Mouse (Mus musculus) cerebellum, adult 9-10 months (tissue): Measurements from ENCODE around the gene Zfp811.
"Not testable (repeated sequence)": the region's sequence is repeated elsewhere in the genome, so short reads cannot be mapped to it uniquely, and the experiment has no call there.

ENCODE experiments used
- DNase-seq: peaks from one replicate; pipeline ENCODE4 v3.0.0; 2022

Zfp811 gene

DNA sequence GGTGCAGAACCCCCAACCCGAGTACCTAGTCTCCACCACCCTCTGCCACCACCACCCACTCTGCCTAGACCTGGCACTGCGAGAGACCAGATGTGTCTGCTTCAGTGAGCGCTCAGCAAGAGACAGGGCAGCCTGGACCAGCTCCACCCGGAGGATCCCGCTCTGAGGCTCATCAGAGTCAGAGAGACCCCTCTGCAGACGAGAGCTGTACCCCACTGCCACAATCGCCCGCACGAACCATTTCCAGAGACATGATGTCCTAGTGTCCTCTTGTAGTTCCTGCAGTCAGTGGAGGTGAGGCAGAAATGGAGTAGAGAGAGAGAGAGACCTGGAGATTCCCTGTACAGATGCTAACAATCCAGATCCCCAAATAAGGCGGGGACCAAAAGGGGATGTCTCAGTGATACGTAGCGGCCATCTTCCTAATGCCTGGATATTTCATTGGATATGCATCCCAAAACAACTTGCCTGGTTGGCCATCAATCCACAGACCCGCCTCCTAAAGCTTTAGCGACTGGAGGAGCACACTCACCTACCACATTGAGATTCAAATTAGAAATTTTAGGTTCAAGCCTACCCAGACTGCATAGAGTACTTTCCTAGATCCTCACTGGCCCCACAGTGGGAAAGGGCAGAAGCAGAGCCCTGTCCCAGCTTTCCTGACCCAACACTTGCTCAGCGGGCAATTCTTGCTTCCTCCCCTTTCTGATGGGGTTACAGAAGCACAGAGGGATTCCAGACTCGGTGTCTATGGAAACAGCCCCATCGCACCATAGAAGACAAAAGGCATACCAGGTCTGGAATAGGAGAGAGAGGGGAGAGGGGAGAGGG, at the start of gene Zfp811:
Gene Zfp811 (minus strand): TSS at position 388 of the 831 bp plus-strand sequence.
- DNase-seq = peak; percentile 77

DNA sequence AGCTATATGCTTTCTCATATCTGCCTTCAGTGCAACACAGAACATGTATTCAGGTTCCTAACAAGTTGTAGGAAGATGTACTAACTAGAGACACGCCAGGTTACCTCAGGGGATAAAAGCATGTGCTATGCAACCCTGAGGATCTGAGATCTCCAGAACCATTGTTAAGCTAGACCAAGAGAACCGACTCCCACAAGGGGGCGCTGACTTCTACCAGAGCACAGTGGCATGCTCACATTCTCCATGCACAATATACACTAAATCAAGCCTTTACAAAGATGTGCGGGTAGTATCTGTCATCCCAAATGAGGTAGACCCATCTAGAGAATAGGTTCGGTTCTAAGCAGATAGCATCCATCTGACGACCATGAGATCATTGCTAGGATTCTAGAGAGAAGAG, 47.0 kb upstream of the Zfp811 start:
- not testable (repeated sequence) for DNase-seq

DNA sequence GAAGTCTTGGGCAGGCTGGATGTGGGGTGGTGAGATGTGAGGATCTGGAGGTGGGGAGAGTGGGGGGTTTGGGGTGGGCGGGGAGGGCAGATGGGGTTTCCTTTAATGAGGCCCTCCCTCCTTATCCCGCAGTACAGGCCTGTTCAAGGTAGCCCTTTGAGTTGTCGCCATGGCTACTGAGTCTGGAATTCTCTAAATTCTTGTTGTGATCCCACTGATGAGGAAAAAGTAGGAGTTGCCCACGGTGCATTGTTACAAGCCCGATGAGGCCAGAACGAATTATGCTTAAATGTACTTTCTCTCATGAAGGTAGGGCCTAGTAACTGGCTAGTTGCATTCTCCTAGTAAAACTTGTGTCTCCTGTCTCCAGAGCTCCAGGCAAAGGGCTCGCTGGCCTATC, 41.9 kb upstream of the Zfp811 start:
- DNase-seq = no peak

DNA sequence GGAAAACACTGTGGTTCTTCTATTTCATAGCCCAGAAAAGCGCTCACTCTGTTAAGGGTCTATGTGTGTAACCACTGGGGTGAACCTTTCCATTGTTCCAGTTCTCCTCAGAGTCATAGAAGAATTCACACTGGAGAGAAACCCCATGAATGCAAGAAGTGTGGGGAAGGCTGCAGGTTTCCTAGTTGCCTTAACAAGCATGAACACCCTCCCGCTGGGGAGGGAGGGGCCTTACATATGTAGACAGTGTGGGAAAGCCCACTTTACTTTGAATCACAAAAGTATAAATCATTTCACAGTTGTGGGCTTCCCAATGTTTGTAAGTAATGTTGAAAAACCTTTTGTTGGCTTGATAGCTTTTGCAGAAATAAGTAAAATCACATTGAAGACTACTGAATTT, 31.7 kb upstream of the Zfp811 start:
- DNase-seq = no peak

DNA sequence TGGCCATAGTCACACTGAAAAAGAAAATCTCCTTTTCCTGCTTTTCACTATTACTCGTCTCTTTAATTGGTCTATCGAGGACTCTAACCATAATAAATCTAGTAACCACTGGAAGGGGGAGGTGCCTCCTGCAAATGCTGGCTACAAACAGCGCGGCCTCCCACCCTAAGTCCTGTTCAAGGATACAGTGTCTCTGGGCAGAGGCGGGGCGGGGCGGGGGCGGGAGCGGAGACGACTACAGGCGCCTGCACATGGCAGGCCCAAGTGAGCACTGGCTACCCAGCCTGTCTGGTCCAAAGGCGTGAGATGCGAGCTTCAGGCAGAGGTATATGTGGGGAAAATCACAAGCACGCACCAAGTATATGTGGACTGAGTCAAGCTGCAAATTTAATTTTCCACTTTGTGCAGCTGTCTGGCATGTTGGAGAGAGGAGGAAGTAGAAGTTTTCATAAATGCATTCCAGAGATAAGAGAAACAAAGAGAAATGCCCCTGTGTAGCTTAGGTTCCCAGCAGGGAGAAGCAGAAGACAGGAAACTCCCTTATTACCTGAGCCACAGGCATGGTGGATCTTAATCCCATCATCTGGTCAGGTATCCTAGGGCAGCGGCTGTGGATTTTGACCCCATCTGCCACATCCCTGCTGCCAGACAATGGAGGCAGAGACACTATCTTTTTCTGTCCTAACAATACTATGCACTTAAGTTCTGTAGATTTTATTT, 29.5 kb upstream of the Zfp811 start:
- no peak for DNase-seq

DNA sequence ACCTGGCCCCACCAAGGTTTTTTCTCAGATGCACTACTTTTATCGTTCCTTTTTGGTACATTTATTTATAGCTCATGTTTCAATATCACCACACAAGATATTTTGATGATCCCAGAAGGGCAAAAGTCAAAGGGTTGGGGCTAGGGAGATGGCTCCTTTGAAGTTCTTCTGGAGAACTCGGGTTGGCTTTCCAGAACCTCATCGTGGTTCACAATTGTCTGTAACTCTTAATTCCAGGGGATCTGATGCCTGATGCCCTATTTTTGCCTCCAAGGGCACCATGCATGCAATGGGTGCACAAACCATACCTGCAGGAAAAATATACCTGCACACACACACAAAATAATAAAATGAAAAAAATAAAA, 20.7 kb upstream of the Zfp811 start:
- DNase-seq = no peak

DNA sequence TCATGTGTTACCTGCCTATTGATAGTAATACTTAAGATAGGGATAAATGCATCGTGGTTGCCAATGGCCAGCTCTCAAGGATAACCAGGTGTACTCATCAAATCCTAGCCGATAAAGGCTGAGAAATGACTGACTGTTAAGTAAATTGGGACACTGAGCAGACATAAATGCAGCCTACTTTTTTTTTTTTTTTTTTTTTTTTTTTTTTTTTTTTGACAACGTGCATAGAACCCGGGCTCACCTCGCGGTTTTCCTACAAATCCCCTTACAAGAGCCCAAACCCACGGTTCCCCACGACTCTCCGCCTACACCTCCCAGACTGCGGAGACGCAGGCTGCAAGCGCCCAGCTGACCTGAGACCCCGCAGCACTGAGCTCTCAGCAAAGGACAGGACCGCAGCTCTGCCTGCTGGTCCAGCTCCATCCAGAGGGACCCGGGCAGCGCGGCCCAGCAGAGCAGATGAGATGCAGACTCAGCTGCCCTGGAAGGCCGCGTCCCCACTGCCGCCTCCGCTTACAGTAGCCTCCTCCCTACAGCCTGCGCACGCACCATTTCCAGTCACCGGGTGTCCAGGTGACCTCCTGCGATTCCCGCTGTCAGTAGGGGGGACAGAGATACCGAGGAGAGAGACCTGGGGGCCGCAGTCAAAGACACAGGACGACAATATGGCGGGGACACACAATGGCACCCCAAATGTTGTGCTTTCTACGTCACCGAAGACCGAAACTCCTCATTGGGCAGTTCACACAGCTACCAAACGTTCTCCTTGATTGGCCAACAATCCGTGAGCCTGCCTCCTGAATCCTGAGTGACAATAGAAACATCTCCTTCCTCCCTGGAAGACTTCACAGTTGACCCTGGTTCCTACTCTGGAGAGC, 20.0 kb upstream of the Zfp811 start, which contains the start of gene Zfp799:
Gene Zfp799 (minus strand): TSS at position 722 of the 878 bp plus-strand sequence.
- peak; percentile 87 for DNase-seq

DNA sequence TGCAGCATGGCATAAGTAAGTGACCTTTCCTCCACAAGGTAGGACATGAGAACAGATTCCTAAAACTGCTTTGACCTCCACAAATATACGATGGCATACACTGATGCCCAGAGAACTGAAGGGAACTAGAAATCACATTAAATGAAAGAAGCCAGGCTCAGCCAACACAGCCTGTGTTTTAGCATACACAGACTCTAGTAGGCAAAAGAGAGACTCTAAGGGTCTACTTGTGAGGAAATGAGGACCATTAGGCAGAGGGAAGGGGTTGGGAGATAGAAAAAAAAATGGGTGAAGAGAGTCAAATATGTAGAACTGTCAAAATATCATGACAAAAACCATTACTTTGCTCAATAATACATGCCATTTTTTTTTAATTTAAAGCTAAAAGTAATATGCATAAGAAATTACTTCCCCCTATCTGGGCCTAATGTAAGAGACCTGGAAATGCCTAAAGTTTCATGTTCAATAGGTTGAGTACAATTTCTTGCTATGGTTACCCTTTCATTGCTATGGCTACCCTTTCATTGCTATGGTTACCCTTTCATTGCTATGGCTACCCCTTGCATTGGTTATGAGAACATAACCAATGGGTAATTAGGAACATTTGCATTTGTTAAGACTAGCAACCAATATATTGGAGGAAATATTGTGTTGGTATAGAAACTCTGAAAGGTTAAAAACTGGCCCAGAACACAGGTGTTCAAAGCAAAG, 6.5 kb upstream of the Zfp811 start:
- DNase-seq = no peak

DNA sequence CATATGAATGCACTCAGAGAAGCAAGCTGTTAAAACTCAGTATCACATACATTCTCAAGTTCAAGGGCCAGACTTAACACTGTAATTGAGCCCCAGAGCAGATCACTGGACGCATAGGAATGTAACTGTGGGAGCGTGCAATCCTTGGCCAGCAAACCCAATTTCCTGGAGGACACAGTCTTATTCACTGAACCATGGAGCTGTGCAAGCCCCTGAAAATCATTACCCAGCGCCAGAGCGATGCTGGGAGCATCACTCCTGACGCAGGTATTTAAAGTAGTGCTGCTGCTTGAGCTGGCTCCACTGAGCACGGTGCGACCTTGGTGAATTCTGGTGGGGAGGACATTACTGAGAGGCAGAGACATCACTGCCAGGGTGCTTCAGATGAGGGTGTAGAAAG, 4.4 kb upstream of the Zfp811 start:
- no peak for DNase-seq

DNA sequence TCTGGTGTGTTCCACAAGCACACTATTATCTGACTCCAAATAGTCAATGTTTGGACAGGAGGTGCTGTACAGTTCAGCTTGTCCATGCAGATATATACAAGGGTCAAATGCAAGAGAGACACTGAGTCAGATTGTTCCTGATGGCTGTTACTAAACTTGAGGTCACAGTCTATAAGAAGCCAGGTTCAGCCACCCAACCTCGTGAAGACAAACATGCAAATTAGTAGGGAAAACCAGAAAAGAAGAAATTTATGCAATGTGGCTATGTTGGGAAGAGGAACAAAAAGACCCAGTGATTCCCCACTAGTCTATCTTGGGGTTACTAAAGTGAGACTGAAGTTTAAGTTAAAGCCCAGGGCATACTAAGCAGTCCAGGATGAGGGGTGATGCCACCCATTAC, 917 bp upstream of the Zfp811 start:
- no peak for DNase-seq

DNA sequence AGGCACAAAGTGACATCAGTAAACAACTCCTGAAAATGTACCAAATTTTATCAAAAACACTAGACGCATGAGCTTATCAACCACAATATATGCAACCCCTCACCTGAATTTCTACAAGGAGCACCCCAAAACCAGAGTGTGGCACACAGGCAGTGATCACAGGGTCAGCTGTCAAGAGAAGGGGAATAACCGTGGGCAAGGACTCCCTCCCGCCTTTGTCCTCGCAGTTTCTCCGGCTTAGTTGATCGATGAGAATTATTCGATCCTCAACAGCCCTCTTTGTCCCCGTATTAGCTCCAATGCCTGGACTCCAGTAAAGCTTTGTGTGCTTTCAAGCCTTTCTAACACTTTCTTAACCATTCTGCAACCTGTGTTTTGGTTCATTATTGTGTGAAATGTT, 810 bp downstream of the Zfp811 start:
- DNase-seq = no peak

DNA sequence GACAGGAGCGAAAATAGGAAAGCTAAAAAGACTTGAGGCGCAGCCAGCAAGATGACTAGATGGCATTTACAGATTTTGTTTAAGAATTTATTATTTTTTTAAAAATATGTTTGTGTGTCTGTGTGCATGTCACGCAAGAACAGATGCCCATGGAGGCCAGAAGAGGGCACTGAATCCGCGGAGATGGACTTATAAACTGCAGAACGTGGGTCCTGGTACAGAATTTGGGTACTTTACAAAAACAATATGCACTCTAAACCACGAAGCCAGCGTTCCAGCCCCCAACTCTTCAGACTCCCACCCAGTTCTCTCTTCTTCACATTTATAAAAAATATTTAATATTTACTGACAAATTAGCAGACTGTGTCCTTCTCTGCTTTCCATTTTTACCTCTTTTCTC, 20.5 kb downstream of the Zfp811 start:
- DNase-seq = no peak

DNA sequence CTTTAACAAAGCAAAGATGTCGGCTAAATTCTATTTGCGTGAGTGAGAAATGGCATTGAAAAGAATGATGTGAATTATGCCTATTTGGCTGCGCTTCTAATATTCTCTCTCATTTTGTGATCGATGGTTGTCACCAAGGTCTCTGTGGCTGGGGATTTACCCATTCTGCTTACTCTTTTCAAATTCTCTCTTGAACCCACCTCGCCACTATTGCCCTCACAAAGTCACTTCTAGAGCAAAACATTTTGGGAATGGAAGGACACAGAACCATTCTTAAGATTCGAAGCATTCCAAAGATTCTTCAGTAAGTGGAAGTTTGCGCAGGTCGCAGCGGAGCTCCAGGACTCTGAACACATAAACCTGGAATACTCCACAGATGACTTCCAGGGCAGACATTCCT, 21.2 kb downstream of the Zfp811 start:
- DNase-seq = no peak

DNA sequence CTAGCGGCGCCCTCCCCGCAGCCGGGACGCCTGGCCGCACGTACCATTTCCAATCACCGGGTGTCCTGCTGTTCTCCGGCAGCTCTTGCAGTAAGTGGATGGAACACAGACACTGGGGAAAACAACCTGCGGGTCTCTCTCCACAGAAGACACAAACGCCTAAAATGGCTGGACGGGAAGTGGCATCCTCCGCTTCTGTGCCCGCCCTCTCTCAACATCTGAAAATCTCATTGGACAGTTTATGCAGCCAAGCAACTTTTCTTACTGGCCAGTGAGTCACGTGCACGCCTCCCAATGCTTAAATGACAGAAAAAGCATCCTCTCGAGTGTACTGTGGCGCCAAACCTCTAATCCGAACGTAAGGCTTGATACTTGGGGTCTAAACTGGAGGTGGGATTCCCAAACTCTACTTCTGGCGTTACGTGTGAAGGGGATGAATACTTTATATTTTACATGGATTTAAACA, 21.6 kb downstream of the Zfp811 start, which contains the start of gene Zfp871:
Gene Zfp871 (minus strand): TSS at position 194 of the 466 bp plus-strand sequence.
- peak; percentile 93 for DNase-seq

DNA sequence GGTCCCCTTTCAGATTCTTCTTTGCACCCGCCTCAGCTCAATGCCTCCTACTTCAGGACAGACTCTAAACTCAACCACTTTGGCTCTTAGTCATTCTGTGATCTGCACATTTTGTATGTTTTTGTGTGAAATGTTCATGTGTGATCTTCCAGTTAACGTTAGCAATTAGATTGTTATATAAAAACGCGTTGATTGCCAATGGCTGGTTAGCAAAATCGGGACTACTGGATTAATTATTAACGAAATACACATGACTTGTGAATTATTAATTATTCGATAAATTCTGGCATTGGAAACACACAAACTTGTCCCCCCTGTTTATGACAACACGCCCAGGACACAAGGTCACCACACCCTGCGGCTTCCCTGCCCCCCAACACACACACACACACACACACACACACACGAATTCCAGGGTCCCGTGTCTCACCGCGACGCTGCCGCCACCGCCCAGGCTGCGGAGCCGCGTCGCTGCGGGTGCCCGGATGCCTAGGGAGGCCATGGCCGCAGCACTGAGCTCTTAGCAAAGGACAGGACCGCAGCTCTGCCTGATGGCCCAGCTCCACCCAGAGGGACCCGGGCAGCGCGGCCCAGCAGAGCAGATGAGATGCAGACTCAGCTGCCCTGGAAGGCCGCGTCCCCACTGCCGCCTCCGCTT, 22.2 kb downstream of the Zfp811 start:
- DNase-seq = peak; percentile 46

DNA sequence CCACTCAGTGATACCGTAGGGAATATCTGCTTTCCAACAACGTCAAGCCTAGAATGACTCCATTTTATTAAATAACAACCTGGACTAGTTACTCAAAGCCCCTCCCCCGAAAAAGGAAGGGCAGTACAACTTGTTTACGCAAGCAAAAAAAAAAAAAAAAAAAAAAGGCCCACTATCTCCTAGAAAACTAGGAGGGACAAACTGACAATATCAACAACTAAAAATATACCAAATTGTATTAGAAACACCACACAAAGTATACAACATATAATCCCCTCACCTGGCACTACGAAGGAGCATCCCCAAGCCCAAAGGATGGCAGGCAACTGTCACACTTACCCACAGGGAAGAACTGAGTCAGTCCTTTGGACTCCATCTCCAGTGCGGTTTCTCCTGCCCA, 22.8 kb downstream of the Zfp811 start:
- no peak for DNase-seq

DNA sequence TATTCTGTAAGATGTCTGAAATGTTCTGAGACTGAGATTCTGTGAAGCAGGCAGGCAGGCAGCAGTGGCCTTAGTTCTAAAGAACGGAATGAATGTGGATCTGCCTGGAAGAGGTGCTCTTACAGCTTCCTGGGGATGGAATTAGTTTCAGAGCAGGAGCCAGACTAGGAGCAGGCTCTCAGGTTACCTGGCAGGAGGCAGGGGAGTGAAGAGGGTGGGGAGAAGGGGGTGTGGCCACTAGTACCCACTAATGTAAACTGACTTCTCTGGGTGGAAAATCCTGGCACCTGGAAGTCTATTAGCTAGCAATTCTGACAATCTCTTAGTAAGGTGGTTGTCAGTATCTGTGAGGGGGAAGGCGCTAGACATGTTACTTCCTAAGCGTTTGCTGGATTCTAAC, 24.1 kb downstream of the Zfp811 start:
- DNase-seq = no peak

DNA sequence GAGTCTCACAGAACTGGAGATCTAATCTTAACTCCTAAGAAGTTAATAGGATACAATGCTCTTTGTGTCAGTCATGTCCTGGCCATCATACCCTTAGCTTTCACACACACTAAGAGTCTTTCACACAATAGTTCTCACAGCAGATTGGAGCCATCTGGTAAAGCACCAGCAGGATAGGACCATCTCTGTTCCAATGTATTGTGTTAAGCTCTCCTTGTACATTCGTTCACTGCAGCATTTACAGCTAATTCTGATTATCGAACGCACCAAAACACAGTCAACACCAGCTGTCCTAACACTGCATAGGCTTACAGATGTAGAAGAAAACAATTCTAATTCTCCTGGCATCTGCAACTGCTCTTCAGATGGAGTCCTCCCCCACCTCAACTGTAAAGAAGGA, 32.2 kb downstream of the Zfp811 start:
- no peak for DNase-seq

DNA sequence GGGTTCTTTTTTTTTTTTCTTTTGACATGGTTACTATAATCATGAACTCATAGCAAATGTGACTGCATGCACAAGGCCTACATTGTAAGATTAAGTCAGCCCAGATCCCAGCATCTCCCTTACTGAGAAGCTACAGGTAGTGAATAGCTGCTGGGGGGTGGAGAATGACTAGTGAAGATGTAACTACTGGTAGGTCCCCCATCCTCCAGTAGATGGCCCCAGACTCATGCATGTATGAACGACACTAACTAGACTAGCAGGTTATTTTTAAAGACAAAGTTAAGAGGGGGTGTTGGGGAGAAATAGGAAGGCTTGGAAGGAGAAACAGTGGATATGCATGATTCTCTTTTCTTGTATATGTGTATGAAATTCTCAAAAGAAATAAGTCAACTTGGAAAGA, 38.5 kb downstream of the Zfp811 start:
- no peak for DNase-seq

DNA sequence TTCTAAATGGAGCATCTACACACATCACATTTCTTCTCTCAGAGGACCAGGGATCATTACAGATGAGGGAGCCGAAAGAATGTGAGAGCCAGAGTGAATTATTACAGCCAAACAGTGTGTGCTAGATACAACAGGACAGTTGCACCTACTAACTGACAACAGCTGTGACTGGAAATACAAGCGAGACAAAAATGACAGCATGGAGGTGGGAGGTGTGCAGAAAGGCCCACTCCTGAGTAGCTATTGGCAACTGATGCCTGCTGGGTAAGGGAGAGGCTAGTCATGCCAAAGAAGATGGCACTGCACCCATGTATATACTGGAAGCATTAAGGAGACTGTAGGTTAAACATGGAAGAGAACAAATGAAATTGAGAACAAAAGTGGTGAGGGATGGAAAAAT, 43.3 kb downstream of the Zfp811 start:
- DNase-seq = no peak

DNA sequence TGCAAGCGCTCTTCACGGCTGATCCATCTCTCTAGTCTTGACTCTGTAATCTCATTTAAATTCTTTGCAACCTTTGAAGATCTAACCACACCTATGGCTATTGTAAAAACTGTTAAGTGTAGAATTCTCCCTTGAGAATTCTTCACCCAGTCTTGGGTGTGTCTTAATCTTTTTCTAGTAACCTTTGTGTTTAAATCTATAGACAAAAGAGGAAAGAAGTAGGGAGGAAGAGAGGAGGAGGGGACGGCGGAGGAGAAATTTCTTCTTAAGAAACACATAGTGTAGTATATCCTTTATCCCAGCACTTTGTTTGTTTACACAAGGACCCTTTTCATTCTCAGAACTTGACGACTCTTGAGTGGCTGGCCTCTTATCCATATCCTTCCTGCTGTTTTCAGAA, 52.4 kb downstream of the Zfp811 start:
- DNase-seq = no peak

DNA sequence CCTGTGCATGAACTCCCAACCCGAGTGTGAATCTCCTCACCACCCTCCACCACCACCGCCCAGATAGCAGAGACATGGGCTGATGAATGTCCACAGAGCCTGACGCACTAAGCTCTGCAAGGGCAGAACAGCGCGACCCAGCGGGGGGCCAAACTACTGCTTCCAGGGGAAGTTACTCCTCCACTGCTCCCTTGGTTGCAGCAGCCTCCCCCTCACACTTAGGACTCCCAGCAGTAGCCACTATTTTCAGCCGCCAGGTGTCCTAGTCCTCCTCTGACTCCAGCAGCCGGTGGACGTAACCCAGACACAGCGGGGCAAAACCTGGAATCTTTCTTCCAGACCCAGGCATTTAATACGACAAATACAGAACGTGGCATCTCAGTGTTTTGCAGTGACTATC, 56.1 kb downstream of the Zfp811 start:
- no peak for DNase-seq
